Mouse (Mus musculus) yolk sac, embryonic 10.5 days (tissue): Measurements from ENCODE around the gene Mrpl58.
"Not testable (repeated sequence)": the region's sequence is repeated elsewhere in the genome, so short reads cannot be mapped to it uniquely, and the experiment has no call there.

ENCODE experiments used
- DNase-seq: peaks from one replicate; pipeline ENCODE4 v3.0.0-alpha.2; 2017; ENCODE audit warnings: low spot score

Gene Mrpl58

DNA sequence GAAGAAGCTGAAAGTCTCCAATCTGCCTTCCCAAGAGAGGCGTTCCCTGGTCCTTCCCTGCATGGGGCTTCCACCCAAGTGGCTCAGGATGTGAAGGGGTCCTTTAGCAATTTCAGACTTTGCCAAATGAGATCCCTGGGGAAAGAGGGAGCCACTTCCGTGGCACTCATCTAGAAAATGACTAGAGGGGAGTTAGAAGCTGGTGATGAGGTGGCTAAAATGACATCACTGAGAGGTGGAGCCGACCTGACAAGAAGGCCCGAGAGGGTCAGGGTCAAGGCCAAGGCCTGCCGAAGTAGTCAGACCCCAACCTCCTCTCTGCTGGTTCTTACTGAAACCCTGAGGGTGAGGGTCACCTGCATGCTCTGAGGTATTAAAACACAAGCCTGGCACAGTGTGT lies 20.7 kb upstream of the Mrpl58 start:
- no peak for DNase-seq

DNA sequence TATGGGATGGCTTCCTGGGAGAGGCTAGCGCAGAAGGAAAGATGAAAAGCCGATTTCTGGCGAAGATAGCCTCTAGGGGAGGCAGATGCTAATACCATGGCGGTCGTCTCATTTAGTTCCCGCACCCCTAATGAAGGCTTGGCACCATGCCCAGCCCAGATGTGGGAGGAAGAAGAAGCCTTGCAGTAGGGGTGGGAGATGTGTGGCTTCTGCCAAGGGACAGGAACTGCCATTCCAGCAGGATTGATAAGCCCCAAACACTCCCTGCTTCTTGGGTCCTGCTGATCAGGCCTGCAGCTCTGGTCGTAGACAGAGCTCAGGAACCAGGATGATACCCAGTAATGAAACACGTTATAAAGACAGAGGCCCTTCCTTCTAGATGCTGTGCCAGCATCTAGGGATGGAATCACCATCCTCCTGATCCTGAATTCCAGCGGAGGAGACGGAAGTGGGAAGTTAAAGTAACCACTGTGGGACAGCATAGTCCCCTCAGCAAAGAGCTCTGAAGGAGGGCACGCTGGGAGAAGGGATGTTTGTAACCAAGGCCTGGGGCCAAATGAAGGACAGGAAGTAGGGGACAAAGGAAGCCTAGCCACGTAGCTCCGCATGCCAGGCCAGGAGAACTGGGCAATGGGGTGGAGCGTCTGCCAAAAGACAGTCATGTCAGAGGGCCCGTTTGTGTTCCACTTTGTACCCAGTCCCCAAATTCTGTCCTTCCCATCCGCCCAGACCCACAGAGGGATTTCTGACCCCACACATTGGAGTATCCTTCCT lies 19.7 kb upstream of the Mrpl58 start:
- DNase-seq = no peak

DNA sequence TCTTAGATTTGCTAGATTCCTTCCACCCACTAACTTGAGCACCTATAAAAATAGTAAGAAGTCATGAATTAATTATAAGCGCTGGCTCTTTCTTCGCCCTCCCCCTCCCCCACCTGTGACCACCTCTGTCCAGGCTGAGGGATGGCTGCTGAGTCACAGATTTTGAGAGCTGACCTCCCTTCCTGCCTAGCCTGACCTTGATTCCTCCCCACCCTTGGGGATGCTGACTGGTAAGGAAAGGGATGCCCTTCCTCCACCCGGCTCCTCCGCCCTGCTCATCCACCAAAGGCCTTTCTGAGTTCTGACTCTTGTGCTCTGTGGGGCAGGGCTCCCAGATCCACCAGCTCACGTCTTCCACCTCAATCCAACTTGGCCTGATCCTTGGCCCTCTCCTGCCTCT lies 19.0 kb upstream of the Mrpl58 start:
- no peak for DNase-seq

DNA sequence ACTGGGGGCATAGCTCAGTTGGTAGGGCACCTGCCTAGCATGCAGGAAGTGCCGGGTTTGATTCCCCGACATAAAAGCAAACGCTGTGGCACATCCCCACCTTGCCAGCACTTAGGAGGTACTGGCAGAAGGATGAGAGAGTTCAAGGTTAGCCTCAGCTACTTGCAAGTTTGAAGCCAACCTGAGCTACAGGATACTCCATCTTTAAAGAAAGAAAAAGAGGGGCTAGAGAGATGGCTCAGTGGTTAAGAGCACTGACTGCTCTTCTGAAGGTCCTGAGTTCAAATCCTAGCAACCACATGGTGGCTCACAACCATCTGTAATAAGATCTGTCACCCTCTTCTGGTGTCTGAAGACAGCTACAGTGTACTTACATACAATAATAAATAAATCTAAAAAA lies 16.7 kb upstream of the Mrpl58 start:
- DNase-seq = not testable (repeated sequence)

DNA sequence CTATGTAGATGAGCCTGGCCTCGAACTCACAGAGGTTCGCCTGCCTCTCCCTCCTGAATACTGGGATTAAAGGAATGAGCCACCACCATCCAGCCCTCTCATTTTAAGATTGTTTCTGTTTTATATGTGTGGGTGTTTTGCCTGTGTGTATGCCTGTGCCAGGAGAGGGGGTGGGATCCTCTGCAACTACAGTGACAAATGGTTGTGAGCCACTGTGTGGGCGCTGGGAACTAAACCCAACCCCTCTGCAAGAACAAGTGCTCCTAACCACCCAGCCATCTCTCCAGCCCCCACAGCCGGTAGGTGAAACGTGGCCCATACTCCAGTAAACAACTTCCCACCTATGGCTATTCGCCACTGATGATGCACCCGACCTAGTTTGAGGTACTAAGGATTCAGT lies 12.2 kb upstream of the Mrpl58 start:
- no peak for DNase-seq

DNA sequence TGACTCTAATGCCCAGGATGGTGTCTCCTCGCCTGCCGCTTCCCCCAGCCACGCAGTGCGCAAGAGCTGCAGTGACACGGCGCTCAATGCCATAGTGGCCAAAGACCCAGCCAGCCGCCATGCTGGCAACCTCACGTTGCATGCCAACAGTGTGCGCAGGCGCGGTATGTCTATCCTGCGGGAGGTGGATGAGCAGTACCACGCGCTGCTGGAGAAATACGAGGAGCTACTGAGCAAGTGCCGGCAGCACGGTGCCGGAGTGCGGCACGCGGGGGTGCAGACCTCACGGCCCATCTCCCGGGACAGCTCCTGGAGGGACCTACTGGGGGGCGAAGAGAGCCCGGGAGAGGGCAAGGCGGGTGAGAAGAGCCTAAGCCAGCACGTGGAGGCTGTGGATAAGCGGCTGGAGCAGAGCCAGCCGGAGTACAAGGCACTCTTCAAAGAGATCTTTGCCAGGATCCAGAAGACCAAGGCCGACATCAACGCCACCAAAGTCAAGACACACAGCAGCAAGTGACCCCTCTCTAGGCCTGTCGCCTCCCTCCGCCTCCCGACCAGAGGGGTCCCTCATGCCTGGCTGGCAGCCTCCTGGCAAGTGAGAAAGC lies 9.7 kb upstream of the Mrpl58 start:
- DNase-seq = no peak

DNA sequence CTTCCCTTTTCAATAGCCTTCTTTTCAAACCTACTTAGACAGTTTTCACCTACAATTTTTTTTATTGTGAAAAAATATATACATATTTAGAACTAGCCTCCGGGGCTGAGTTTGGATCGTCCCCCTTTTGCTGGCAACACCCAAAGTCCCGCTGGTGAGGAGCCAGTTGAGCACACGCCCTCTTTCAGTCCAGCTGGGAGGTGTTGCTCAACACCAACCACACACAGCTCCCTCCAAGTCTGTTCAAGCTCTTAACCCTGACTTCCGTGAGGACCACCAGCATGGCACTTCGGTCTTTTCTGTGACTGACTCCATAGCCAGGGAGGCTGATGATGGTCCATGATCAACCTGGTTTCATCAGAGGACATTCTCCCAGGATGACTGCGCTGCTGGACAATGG lies 5.5 kb upstream of the Mrpl58 start:
- DNase-seq = no peak

DNA sequence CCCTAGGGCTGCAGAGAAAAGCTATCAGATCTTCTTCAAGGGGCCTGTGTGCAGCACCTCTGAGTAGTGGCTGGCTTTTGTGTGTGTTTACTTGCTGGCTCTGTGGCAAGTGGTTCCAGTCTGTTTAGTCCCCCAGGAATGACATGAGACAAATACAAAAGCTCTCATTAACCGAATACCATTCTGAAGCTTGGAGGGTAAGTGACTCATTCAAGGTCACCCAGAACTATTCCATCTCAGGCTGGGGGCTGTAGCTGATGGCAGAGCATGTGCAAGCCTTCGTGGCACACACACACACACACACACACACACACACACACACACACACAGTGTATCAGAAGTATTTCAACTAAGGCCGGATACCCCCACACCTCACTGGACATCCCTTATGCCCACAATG lies 3.4 kb upstream of the Mrpl58 start:
- no peak for DNase-seq

DNA sequence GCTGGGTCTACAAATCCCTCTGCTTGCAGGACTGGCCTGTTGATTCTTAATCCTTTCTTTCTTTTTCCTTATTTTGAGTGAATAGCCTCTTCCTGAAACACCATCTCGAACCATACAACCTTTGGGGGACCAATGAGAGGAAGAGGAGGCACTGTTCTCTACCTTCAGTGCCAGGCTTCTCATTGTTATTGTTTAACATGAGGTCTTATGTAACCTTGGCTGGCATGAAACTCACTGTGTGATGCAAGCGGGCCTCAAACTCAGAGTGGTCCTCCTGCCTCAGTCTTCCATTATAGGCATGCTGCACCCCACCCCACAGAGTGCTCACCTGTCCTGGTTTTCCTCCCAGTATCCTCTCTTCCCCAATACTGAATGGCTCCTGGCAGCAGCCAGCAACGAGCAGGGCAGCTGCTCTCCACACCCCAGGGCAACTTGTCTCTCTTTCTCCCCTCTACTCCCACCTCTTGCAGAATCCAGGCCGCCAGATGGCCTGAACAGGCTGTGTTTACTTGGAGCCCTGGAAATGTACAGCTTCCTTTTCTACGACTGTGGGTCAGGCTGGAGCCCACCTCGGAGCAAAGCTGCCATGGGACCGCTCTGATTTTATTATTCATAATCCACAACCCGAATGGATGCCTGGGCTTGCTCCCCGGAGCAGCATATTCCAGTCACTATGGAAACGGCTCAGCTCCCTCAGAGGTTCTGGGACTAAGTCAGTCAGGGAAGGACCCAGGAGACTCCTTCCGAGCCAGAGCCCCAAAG lies 2.7 kb upstream of the Mrpl58 start:
- DNase-seq = no peak

DNA sequence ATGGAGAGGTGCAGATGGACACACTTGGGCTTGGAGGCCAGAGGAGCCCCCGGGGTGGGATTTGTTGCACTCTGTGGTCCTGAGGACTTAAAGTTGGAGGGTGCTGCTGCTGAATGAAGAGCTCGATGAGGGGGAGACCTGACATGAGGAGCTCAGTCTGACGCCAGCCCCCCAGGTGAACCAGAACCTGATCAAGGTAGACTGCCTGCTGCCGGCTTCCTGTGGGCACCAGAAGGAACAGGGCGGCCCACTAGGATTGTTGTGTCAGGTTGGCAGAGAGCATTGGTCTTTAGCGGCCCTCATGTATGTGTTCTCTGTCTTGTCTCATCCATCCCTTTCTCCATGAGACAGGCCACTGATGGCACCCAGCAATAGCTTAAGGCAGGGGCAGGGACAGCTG lies 2.2 kb downstream of the Mrpl58 start:
- no peak for DNase-seq

DNA sequence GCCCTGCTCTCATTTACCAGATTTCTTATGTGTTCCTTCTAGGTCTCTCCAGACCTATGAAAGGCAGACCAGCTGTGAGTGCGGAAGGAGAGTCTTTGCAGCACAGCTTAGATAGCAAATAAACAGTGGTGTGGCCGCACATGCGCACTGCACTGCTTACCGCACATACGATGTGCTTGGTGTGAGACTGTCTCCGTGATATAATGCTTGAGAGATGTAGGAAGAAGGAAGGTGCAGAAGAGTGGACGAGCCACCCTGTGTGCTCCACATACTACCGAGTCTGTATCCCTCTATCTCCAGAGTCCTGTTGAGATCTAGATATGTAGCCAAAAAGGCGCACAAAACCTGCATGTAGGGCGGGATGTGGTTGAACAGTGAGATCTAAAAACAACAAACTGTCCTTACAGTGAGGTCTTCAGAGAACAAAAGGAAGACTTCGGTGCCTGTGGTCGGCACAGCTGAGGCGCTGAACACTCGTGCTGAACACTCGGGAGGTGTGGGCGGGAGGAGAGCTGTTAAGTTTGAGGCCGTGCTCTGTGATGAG lies 3.4 kb downstream of the Mrpl58 start:
- no peak for DNase-seq

DNA sequence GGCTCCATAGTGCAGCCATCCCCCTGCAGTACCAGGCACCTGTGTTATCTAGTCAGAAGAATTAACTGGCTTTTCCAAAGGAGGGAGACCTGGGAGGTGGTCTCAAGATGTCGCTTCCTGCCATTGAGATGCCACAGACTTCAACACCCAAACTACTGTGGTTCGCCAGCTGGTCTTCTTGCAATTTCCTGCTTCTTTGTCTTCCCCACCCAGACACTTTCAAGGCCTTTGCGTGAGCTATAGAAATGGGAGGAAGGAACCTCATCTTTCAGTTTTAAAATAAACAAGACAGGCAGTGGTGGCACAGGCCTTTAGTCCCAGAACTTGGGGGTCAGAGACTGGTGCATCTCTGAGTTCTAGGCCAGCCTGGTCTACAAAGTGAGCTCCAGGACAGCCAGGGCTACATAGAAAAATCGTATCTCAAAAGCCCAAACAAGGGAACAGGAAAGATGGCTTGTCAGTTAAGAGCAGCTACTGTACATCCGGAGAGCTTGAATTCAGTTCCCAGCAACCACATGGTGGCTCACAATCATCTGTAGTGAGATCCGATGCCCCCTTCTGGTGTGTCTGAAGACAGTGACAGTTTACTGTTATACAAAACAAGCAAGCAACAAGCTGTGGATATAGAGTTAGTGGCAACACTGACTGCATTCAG lies 4.8 kb downstream of the Mrpl58 start:
- DNase-seq = no peak

DNA sequence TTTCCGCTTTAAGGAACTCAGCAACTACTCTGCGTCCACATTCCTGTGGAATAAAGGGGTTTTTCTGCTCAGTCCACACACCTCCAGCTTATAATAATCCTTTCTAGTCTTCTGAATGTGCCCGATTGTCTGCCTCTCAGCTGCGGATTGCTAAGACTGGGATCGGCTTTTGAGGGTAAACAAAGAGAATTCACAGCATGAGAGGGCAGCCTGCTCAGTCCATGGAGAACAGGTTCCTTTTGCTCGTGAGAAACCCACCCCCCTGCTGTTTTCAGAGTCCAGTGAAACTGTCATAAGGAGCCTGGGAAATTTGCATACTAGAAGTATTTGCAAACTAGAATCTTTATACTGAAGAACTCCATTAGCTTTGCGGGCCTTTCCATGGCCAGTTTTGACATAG lies 6.0 kb downstream of the Mrpl58 start:
- no peak for DNase-seq

DNA sequence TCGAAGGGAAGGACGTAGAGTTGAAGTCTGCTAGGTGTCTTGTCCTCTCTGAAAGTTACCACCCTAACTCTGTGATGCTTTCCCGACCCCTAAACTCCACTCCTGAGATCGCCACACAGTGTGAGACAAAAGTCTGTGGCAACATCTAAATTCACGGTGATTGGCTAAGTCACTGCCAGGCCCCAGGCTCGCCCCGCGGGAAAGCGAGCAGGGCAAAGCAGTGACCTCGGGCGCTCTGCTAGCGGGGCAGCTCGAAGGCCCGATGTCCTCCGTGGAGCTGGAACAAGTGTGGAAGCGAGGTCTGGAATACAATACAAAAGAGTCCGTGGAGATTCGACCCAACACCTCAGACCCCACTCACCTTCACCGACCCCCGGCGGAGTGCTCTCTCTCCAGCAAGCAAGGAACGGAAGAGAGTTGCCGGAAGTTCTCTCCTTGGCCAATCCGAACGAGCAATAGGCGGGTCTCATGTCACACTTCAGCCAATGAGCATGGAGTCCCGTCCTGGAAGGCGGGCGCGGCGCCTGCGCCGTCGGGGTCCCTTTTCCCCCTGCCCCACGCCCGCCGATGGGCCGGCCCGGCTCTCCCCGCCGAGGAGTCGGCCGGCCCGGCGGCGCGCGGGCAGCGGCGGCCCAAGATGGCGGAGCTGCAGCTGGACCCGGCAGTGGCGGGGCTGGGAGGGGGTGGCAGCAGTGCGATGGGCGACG lies 16.1 kb downstream of the Mrpl58 start, which contains the start of the genes Atp5h and Kctd2:
TSS of gene Atp5h (minus strand) at position 432 of the 707 bp plus-strand sequence.
TSS of gene Kctd2 (plus strand) at position 598 of the 707 bp plus-strand sequence.
- peak; percentile 96 for DNase-seq

DNA sequence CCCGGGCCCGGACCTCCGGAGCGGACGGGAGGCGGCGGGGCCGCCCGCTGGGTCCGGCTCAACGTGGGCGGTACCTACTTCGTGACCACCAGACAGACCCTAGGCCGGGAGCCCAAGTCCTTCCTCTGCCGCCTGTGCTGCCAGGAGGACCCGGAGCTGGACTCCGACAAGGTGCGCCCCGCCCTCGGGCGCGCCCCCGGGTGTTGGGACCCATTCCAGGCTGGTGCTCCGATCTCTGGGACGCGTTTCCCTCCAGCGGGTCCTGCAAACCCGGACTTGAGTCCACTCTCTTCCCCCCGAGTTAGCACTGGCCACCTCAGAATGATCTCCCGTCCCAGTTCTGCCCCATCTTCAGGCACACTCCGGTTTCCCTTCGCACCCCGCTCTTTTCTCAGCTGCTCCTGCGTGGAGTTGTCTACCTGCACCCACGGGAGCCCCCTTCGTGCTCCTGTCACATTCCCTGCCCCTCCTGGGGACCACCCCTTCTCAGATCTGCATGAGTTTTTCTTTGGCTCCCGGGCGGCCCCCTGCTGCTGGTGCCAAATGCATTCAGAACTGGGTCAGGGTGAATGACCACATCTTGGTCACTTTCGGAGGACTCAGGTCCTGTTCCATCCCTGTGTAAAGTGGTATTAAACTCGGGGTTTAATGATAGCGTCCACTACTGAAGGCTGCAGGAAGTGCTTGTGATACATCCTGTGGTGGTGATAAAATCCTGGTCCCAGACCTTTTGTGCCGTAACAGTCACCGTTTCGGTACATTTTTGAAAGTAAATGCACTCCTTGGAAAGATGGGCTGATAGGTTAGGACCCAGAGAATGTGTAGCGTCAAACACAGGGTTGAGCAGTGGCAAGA lies 17.0 kb downstream of the Mrpl58 start:
- DNase-seq = peak; percentile 63

DNA sequence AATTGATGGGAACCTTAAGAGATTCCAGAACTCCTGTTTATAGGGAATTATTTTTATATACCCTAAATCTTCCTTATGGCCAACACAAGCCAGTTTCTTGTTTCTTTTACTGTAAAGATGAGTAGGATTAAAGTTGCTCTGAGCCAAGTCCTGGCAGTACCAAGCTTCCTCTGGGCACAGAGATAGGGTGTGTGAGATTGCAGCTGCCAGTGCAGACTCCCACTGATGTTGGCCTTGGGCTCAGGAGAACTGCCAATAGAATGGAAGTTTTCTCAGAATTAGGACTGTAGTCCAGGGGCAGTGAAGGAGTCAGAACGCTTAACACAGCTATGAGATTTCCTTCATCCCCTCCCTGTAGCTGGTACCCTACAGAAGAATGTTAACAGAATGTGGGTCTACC lies 17.8 kb downstream of the Mrpl58 start:
- no peak for DNase-seq

DNA sequence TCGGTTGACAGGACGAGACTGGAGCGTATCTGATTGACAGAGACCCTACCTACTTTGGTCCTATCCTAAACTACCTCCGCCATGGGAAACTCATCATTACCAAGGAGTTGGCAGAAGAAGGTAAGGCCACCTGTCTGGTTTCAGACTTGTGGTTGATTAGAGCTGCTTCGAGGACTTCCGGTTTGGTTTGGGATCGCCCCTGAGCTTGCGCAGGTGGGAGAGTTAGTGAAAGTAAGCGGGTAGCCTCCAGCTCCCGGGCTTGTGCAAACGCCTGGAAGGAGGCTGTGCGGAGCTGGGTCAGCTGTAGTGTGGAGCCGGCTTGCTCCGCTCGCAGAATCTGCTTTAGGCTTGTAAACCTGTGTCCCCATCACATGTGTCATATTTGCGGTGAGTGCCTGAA lies 18.4 kb downstream of the Mrpl58 start:
- no peak for DNase-seq

DNA sequence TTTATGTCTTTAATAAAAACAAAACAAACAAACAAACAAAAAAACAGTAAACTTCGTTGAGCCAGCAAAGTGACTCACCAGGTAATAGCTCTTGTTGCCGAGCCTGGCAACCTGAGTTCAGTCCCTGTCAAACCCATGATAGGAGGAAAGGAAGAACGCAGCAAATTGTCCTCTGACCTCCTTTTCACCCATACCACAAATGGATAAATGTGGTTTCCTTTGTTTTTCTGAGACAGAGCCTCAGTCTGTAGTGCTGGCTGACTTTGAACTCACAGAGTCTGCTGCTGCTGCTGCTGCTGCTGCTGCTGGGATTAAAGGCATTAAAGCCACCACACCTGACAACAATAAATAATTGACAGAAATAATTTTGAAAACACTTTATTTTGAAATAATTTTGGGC lies 19.5 kb downstream of the Mrpl58 start:
- no peak for DNase-seq

DNA sequence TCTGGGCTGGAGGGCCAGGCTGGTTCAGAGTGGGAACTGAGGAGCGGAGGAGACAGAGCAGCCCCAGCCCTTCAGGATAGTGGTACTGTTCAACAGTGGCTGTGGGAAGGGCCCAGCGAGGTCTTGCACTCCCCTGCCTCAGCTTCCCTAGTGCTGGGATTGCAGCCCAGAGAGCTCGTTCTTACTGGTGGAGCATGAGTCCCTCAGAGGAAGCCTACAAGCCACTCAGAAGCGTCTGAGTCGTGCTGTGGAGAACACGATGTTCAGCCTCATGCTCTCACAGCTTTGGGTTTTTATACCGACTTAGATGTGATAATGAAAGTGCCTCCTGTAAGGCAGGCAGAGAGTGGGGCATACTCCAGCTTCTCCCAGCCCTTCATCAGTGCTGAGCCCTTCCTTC lies 21.1 kb downstream of the Mrpl58 start:
- no peak for DNase-seq

DNA sequence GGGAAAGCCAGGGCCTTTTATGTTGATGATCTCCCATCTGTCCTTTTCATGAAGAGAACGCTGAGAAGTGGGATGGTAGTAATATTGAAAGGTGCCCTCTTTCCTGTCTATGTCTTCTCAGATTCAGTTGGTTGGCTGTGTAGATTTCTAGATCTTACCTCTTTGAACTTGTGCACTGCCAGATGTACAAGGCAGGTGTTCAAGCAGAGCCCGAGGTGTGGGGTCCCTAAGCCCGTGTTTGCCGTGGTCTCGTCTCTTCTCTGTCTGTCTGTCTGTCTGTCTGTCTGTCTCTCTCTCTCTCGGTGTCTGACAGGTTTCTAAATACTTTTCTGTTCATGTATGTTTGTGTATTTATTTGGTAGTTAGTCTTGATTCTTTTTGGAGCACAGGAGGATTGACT lies 22.1 kb downstream of the Mrpl58 start:
- DNase-seq = no peak
